Mouse (Mus musculus) kidney, embryonic 15.5 days (tissue): ENCODE measurements around the gene Snhg11. TPM values are rescaled to one million over a fixed set of nuclear protein-coding genes. Genes with fewer than 3 reads are reported as not detected.
A peak's percentile ranks its signal among the peaks of the same experiment; 100 is the strongest.
"Not testable (repeated sequence)": the region's sequence is repeated elsewhere in the genome, so short reads cannot be mapped to it uniquely, and the experiment has no call there.

ENCODE experiments used
- ATAC-seq: fragments of 200-750 bp; cut with Nextera tagmentation; replicated peaks from 2 replicates; pipeline ENCODE4 v1.8.0; 2017; ENCODE audit warnings: moderate TSS enrichment; ENCODE audit not compliant: low FRiP score
- H3K27ac ChIP-seq: fragments of 300-500 bp; sonication (generic); 2 replicates; pipeline ENCODE4 v1.5.1; 2015; ENCODE audit warnings: mild to moderate bottlenecking, inconsistent platforms
- H3K27me3 ChIP-seq: fragments of 300-500 bp; sonication (generic); 2 replicates; pipeline ENCODE4 v1.6.1; 2015; ENCODE audit warnings: inconsistent platforms
- H3K36me3 ChIP-seq: fragments of 300-500 bp; sonication (generic); 2 replicates; pipeline ENCODE4 v1.6.1; 2015; ENCODE audit warnings: inconsistent platforms
- H3K4me1 ChIP-seq: fragments of 300-500 bp; sonication (generic); 2 replicates; pipeline ENCODE4 v1.6.1; 2015; ENCODE audit warnings: inconsistent platforms
- H3K4me2 ChIP-seq: fragments of 300-500 bp; sonication (generic); 2 replicates; pipeline ENCODE4 v1.6.1; 2015; ENCODE audit warnings: moderate library complexity, mild to moderate bottlenecking, inconsistent platforms
- H3K4me3 ChIP-seq: fragments of 300-500 bp; sonication (generic); replicated peaks from 2 replicates; pipeline ENCODE4 v1.5.1; 2015; ENCODE audit warnings: mild to moderate bottlenecking, inconsistent platforms
- H3K9ac ChIP-seq: fragments of 300-500 bp; sonication (generic); 2 replicates; pipeline ENCODE4 v1.6.1; 2015; ENCODE audit warnings: mild to moderate bottlenecking, inconsistent platforms
- H3K9me3 ChIP-seq: fragments of 300-500 bp; sonication (generic); replicated peaks from 2 replicates; pipeline ENCODE4 v1.6.1; 2016; ENCODE audit warnings: inconsistent platforms
- WGBS: fragments of 180-500 bp; shearing (Covaris S2); methylation state at CpG from one replicate; pipeline ENCODE4 v1.1.7; 2015; ENCODE audit warnings: mixed read lengths; 5-methylcytosine and 5-hydroxymethylcytosine counted together
- polyA plus RNA-seq: library from polyadenylated mRNA; unstranded; fragments of >200 nt; fragmentation: Nextera tagmentation; extraction: Ambion mirVana; gene quantifications from 2 replicates; pipeline ENCODE4 v1.2.1, GENCODE M21; 2015

Gene Snhg11
- polyA plus RNA-seq, 1 experiment from 2014 or later: 8.0 TPM

DNA sequence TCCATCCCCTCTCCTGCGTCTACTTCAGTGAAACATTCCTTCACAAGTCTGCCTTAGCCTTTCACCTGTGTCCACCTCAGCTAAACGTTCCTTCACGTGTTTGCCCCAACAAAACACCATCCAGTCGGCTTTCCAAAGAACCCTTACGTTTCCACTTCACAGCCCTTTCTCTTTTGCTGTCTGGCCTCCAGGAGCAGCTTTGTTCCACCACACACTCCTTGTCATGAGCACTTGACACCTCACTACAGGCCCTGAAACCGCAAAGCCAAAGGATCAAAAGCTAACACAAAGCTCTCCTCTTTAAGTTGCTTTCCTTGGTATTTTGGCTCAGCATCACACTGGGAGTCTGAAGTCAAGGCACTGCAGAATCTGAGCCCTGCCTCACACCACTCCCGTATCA is 1.9 kb upstream of the Snhg11 start:
- Histone ChIP-seq H3K9me3 (no peaks in the 10 kb centered on the region), H3K9ac (no peak overlapping the region), H3K4me1 (peaks cover 14% of the 10 kb centered on the region), H3K27ac (no peak overlapping the region), H3K4me2 (no peak overlapping the region), H3K4me3 (no peak overlapping the region), H3K36me3 (no peaks in the 10 kb centered on the region), H3K27me3 (peaks cover 42% of the 10 kb centered on the region)
- 62% methylated on average over 7 of the region's 7 CpGs for WGBS
- ATAC-seq: no peak

DNA sequence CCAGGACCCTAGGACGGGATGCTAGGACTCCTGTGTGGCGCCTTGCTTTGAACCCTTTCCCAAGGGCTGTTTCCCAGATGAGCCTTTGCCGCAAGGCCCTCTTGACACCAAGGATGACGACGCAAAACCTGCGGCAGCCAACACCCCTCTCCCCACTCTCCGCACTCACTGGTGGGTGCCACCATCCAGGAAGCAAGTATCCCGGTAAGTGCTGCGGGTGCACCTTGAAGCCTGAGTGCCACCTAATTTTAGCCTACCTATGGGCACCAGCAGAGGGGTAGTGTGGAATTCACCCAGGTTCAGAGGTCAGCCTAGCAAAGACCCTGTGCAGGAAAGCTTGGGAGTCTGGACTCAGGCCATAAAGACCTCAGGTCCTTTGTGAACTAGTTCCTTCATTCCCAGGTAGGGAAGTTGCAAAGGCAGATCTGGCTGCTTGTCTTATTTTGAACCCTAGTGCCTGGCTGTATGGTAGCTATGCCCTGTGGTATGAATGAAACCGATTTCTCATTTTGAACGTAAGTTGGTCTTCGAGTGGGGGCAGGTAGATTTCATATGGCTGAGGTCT is 767 bp downstream of the Snhg11 start:
- peaks cover 42% of the 10 kb centered on the region for H3K27me3 ChIP-seq
- no peak for ATAC-seq
- H3K4me3 ChIP-seq: peak overlapping the region; percentile 46
- 28% methylated on average over 12 of the region's 12 CpGs for WGBS
- no peaks in the 10 kb centered on the region for H3K36me3 ChIP-seq
- peaks cover 17% of the 10 kb centered on the region for H3K4me1 ChIP-seq
- H3K4me2 ChIP-seq: peak overlapping the region; percentile 77
- no peak overlapping the region for H3K9ac ChIP-seq
- H3K27ac ChIP-seq: no peak overlapping the region
- H3K9me3 ChIP-seq: no peaks in the 10 kb centered on the region

DNA sequence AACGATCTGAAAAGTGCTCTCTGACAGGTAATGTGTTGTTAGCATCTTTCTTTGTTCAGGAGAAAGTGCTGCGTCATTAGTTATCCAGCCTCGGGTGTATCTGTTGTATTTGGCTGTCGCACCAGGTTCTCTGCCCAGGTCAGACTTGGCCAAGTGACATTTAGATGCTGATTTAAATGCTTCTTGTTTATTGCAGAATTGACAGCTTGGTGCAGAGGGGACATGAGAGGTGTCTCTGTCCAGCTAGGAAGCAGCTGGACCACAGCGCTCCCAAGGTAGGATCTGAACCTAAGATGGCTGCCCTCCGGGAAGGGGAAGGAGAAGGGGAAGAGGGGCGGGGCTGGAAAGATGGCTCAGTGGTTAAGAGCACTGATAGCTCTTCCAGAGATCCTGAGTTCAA is 1.4 kb downstream of the Snhg11 start:
- H3K4me3 ChIP-seq: no peak overlapping the region
- H3K4me1 ChIP-seq: peaks cover 17% of the 10 kb centered on the region
- peaks cover 42% of the 10 kb centered on the region for H3K27me3 ChIP-seq
- no peak overlapping the region for H3K4me2 ChIP-seq
- WGBS: 74% methylated on average over 7 of the region's 7 CpGs
- no peak overlapping the region for H3K27ac ChIP-seq
- H3K9ac ChIP-seq: no peak overlapping the region
- H3K9me3 ChIP-seq: no peaks in the 10 kb centered on the region
- no peaks in the 10 kb centered on the region for H3K36me3 ChIP-seq
- no peak for ATAC-seq

DNA sequence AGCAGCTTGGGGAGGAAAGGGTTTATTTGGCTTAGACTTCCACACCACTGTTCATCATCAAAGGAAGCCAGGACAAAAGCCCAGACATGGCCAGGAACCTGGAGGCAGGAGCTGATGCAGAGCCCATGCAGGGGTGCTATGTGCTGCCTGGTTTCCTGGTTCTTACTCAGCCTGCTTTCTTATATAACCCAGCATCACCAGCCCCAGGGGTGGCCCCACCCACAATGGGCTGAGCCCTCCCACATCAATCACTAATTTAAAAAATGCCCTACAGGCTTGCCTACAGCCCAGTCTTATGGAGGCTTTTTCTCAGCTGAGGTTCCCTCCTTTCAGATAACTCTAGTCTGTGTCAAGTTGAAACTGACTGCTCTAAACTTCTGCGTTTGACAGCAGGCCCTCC is 2.4 kb downstream of the Snhg11 start:
- Histone ChIP-seq H3K4me3 (no peak overlapping the region), H3K36me3 (no peaks in the 10 kb centered on the region), H3K27me3 (peaks cover 42% of the 10 kb centered on the region), H3K4me2 (no peak overlapping the region), H3K9me3 (no peaks in the 10 kb centered on the region), H3K27ac (no peak overlapping the region), H3K9ac (no peak overlapping the region), H3K4me1 (peaks cover 17% of the 10 kb centered on the region)
- 87% methylated on average over 1 of the region's 1 CpGs for WGBS
- ATAC-seq: no peak

DNA sequence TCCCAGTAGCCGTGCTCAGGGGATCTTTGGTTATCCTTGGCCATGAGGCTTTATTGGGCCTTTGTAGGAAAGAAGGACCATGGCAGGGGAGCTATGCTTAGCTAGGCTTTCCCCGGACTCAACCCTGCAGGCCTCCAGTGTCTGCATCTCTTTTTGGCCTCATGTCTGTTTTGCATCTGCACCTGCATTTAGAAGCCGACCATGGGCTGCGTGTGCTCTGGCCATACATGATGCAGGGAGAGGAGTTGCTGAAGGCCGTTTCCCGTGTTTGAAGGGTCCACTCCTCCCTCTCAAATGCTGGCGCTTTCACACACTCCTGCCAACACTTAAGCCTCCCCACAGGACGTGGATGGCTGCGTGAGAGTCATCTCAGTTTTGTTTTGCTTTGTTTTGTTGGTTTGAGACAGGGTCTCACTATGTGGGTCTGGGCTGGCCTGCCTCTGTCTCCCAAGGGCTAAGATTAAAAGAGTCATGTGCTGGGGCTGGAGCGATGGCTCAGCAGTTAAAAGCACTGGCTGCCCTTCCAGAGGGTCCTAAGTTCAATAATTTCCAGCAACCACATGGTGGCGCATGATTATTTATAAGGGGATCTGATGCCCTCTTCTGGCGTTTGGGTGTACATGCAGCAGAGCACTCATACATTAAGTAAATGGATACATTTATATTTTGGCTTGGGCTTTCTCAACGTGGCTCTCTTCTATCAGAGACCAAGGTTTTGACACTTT is 4.1 kb downstream of the Snhg11 start:
- ATAC-seq: 0 out of 2 replicates have a peak, but pooled peaks have one; percentile 17
- Histone ChIP-seq H3K4me1 (peaks cover 17% of the 10 kb centered on the region), H3K27me3 (peaks cover 34% of the 10 kb centered on the region), H3K4me2 (no peak overlapping the region), H3K27ac (no peak overlapping the region), H3K36me3 (no peaks in the 10 kb centered on the region), H3K9me3 (no peaks in the 10 kb centered on the region), H3K4me3 (no peak overlapping the region), H3K9ac (no peak overlapping the region)
- 37% methylated on average over 13 of the region's 13 CpGs for WGBS

DNA sequence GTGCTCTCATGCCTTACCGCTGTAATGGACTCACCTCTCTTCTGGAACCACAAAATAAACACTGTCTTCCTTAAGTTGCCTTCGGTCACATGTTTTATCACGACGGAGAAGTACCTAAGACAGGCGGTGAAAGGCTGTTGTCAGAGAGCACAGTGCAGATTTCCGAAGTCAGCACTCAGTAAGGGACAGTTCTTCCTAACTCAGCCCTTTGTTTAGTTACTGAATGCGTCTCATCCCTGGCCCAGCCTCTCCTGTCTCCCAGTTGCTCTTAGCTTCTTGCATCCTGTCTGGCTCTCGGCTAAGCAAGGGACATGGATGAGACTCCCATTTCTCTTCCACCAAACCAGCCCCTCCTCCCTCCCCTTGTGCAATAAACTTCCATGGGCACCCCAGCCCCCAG is 10.6 kb downstream of the Snhg11 start:
- H3K9me3 ChIP-seq: no peaks in the 10 kb centered on the region
- no peak overlapping the region for H3K27ac ChIP-seq
- no peak overlapping the region for H3K4me3 ChIP-seq
- H3K27me3 ChIP-seq: no peaks in the 10 kb centered on the region
- no peaks in the 10 kb centered on the region for H3K36me3 ChIP-seq
- no peak overlapping the region for H3K4me2 ChIP-seq
- 42% methylated on average over 8 of the region's 8 CpGs for WGBS
- no peaks in the 10 kb centered on the region for H3K4me1 ChIP-seq
- ATAC-seq: no peak
- no peak overlapping the region for H3K9ac ChIP-seq

DNA sequence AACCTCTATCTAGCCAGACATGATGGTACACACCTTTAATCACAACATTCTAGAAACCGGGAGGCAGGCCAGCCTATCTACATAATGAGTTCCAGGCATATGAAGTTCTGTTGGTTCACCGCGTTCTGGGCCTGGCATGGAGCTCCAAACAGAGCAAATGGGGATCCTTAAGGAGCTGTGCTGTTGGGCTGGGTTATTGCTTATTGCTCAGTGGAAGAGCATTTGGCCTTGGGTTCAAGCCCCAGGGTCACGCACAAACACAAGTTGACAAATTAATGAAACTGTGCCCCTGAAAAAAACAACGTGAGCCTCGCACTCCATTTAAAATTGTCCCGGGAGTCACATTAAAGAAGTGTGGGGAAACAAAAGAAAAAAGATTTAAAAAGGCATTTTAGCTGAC is 14.0 kb downstream of the Snhg11 start:
- no peak for ATAC-seq
- Histone ChIP-seq H3K27me3 (no peaks in the 10 kb centered on the region), H3K4me1 (no peaks in the 10 kb centered on the region), H3K9me3 (no peaks in the 10 kb centered on the region), H3K4me3 (no peak overlapping the region), H3K27ac (no peak overlapping the region), H3K36me3 (no peaks in the 10 kb centered on the region), H3K4me2 (no peak overlapping the region), H3K9ac (no peak overlapping the region)
- WGBS: 78% methylated on average over 7 of the region's 7 CpGs

DNA sequence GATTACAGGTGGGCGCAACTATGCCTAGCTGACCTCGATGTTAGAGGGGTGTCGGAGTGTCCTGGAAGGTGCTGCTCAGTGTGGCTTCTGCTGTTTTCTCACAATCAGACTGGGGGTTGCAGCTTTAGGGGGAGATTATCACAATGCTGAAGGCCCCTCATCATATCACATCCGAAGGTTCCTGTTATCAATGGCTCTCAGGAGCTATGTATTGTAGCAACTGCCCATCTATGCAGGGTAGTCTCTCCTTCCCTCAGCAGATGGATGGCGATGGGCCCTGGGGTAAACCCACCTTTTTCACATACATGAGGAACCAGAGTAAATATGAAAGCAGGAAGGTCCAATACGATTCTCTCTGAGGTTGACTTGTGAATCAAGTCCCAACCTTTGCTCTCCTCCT is 20.9 kb downstream of the Snhg11 start:
- ATAC-seq: no peak
- no peak overlapping the region for H3K9ac ChIP-seq
- H3K4me2 ChIP-seq: no peak overlapping the region
- WGBS: 89% methylated on average over 6 of the region's 6 CpGs
- H3K36me3 ChIP-seq: no peaks in the 10 kb centered on the region
- H3K27ac ChIP-seq: no peak overlapping the region
- H3K4me3 ChIP-seq: no peak overlapping the region
- H3K4me1 ChIP-seq: no peaks in the 10 kb centered on the region
- H3K9me3 ChIP-seq: no peaks in the 10 kb centered on the region
- H3K27me3 ChIP-seq: no peaks in the 10 kb centered on the region

DNA sequence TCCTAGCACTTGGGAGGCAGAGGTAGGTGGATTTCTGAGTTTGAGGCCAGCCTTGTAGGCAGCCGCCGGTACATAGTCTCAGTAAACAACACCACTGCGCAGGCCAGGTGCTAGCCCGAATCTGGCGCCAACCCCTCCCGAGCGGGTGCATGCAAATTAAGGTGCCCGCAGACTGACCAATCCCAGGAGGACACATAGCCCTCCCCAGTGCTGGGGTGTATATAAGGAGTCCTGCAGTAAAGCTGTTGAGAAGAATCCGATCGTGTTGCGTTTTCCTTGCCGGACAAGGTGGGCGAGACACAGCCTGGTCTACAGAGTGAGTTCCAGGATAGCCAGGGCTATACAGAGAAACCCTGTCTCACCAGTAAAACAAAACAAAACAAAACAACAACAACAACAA is 21.7 kb downstream of the Snhg11 start:
- H3K4me2 ChIP-seq, H3K9ac ChIP-seq, H3K27me3 ChIP-seq, ATAC-seq, H3K36me3 ChIP-seq, H3K4me3 ChIP-seq, H3K27ac ChIP-seq, H3K9me3 ChIP-seq, H3K4me1 ChIP-seq: not testable (repeated sequence)
- WGBS: 62% methylated on average over 13 of the region's 13 CpGs

DNA sequence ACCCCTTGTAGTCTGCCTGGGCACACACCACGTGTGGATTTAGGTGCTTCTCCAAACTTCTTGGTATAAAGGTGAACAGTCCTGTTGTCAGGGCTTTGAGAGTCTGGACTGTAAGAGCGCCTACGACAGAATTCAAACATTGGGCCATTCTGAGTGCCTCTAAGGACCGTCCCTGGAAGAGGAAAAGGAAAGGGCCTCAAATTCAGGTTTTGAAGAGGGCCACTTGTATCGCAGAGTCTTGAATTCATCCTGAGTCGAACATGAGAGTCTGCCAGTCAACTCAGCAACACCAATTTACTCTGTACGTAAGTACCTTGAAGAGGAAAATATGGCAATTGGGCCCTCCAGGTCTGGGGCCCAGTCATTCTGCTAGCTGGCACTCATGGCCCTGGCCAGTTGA is 27.5 kb downstream of the Snhg11 start:
- Histone ChIP-seq H3K4me3 (no peak overlapping the region), H3K9ac (no peak overlapping the region), H3K4me2 (no peak overlapping the region), H3K27ac (no peak overlapping the region), H3K27me3 (0 out of 2 replicates have a peak, but pooled peaks cover 3% of the 10 kb centered on the region), H3K36me3 (no peaks in the 10 kb centered on the region), H3K4me1 (no peaks in the 10 kb centered on the region), H3K9me3 (no peaks in the 10 kb centered on the region)
- 80% methylated on average over 7 of the region's 7 CpGs for WGBS
- no peak for ATAC-seq

DNA sequence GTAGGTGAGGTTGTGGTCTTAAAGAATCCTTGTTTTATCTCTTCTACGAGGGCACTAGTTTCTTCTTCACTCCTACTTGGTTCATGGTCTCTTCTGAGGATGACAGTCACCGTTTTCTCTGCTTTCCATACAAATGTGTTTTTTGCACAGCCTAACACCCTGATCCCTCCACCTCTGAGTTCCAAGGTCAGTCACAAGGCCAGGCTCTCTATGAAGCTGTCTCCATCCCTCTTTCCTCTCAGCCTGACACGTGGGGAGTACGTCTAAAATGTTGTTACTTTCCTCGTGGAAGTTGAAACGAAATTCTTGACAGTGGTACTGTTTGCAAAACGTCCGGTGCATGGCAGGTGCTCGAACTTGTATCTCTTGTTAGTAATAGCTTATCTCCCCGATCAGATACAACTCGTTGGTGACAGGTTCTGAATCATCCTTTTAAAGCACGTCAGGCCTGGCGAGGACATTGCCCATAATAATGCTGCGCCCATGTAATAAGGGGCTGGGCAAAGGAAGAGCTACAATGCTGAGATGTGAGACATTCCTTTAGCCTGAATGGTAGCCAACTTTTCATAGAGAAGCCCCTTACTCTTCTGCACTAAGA is 33.7 kb downstream of the Snhg11 start:
- H3K4me3 ChIP-seq: peak overlapping the region; percentile 81
- no peaks in the 10 kb centered on the region for H3K9me3 ChIP-seq
- no peaks in the 10 kb centered on the region for H3K36me3 ChIP-seq
- H3K4me2 ChIP-seq: peak overlapping the region; percentile 79
- peaks cover 16% of the 10 kb centered on the region for H3K4me1 ChIP-seq
- no peaks in the 10 kb centered on the region for H3K27me3 ChIP-seq
- H3K9ac ChIP-seq: peak overlapping the region; percentile 45
- no peak overlapping the region for H3K27ac ChIP-seq
- peak; percentile 30; the same call in 1 of the 2 replicates for ATAC-seq
- WGBS: 18% methylated on average over 14 of the region's 14 CpGs

DNA sequence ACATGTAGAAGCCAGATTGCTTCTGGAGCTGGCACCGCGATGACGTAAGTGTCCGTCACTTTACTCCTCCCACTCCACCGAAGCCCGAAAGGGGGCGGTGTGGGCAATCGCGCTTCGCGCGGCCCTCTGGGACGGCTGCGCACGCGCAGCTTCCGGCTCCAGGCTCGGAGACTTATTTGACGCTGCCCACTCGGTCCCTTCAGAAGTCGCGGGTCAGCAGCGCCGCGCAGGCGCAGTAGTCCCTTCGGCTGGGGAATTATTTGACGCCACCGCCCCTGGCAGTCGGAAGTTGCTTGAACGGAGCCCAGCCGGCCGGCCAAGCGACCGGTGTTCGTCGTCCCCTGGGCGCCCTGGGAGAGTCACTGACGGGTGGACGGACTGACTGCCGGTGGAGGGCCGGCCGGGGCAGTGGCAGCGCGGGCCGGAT is 34.2 kb downstream of the Snhg11 start, which contains the start of gene Ralgapb:
TSS of gene Ralgapb (plus strand) at position 254 of the 427 bp plus-strand sequence.
- Histone ChIP-seq H3K4me3 (peak within 1 kb of the TSS; percentile 81), H3K4me2 (peak within 1 kb of the TSS; percentile 79), H3K27ac (peak within 1 kb of the TSS; percentile 92), H3K9ac (peak within 1 kb of the TSS; percentile 94), H3K36me3 (no peaks in the 10 kb centered on the region), H3K9me3 (no peaks in the 10 kb centered on the region), H3K27me3 (no peaks in the 10 kb centered on the region), H3K4me1 (peaks cover 16% of the 10 kb centered on the region)
- peak; percentile 90 for ATAC-seq
- under 1% methylated on average over 46 of the region's 46 CpGs for WGBS
